Mouse (Mus musculus) spleen, postnatal 4 days (tissue): ENCODE data around the gene Fam129a.
A peak's percentile ranks its signal among the peaks of the same experiment; 100 is the strongest.

Experiments
- DNase-seq, 2 experiments: peaks; one replicate each; pipeline ENCODE4 v3.0.0; 2022; ENCODE audit warnings: low spot score in 2 of 2

The Fam129a gene

GRCm38 (mm10) chr1:151570981-151571837 is at the start of gene Fam129a:
Fam129a (plus strand) TSS chr1:151571186.
- DNase-seq: peak; percentile 22 to 72

GRCm38 (mm10) chr1:151526701-151527100 is 44.3 kb upstream of the Fam129a start:
- peak in 1 of 2 experiments; percentile 44 for DNase-seq

GRCm38 (mm10) chr1:151543796-151544477 is 27.0 kb upstream of the Fam129a start:
- peak in 1 of 2 experiments; percentile 14 for DNase-seq

GRCm38 (mm10) chr1:151544581-151544980 is 26.4 kb upstream of the Fam129a start:
- DNase-seq: peak in 1 of 2 experiments; percentile 13

- DNase-seq: peak in 1 of 2 experiments; percentile 53
These were observed 25.4 kb upstream of the Fam129a start for GRCm38 (mm10) chr1:151545571-151545970.

GRCm38 (mm10) chr1:151548896-151549610 is 21.9 kb upstream of the Fam129a start:
- DNase-seq: peak in 1 of 2 experiments; percentile 39

GRCm38 (mm10) chr1:151549794-151550193 is 21.2 kb upstream of the Fam129a start:
- DNase-seq: no peak

- DNase-seq: peak in 1 of 2 experiments; percentile 29
These were observed 20.2 kb upstream of the Fam129a start for GRCm38 (mm10) chr1:151550587-151551479.

GRCm38 (mm10) chr1:151560536-151560935 is 10.4 kb upstream of the Fam129a start:
- DNase-seq: peak in 1 of 2 experiments; percentile 44

- DNase-seq: no peak
These were observed 7.6 kb upstream of the Fam129a start for GRCm38 (mm10) chr1:151563401-151563800.

- no peak for DNase-seq
These were observed 7.1 kb upstream of the Fam129a start for GRCm38 (mm10) chr1:151563893-151564292.

GRCm38 (mm10) chr1:151564377-151564776 is 6.6 kb upstream of the Fam129a start:
- DNase-seq: peak; percentile 69 to 88

GRCm38 (mm10) chr1:151568682-151569081 is 2.3 kb upstream of the Fam129a start:
- DNase-seq: no peak

- DNase-seq: no peak
These were observed 1.0 kb downstream of the Fam129a start for GRCm38 (mm10) chr1:151571838-151572578.

GRCm38 (mm10) chr1:151572601-151573320 is 1.8 kb downstream of the Fam129a start:
- DNase-seq: no peak

GRCm38 (mm10) chr1:151580200-151580982 is 9.4 kb downstream of the Fam129a start:
- no peak for DNase-seq

- DNase-seq: no peak
These were observed 10.5 kb downstream of the Fam129a start for GRCm38 (mm10) chr1:151581454-151581853.

- no peak for DNase-seq
These were observed 11.0 kb downstream of the Fam129a start for GRCm38 (mm10) chr1:151581977-151582376.
